Mouse (Mus musculus): ENCODE measurements around the gene Vmn2r73.
"Not testable (repeated sequence)": the region's sequence is repeated elsewhere in the genome, so short reads cannot be mapped to it uniquely, and the experiment has no call there.

Vmn2r73 gene

DNA sequence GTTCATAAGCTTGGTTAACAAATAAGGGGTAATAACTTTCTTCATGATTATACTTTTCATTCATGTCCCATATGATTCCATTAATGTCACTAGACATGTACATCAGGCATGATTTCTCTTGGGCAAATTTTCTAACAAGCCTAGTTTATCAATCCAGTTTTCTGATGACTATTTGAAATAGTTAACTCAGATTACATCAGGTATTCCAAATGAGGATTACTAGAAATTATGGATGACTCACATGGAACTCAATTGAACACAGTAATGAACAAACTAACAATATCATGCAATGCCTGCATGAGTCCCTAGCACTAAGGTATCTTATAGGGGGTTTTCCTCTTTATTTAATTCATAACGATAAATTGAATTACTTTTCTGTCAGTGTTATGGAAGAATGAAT lies at the start of gene Vmn2r73:
Gene Vmn2r73, minus strand, starts transcription at position 101 of the 400 bp plus-strand sequence.
- no peak for DNase-seq

DNA sequence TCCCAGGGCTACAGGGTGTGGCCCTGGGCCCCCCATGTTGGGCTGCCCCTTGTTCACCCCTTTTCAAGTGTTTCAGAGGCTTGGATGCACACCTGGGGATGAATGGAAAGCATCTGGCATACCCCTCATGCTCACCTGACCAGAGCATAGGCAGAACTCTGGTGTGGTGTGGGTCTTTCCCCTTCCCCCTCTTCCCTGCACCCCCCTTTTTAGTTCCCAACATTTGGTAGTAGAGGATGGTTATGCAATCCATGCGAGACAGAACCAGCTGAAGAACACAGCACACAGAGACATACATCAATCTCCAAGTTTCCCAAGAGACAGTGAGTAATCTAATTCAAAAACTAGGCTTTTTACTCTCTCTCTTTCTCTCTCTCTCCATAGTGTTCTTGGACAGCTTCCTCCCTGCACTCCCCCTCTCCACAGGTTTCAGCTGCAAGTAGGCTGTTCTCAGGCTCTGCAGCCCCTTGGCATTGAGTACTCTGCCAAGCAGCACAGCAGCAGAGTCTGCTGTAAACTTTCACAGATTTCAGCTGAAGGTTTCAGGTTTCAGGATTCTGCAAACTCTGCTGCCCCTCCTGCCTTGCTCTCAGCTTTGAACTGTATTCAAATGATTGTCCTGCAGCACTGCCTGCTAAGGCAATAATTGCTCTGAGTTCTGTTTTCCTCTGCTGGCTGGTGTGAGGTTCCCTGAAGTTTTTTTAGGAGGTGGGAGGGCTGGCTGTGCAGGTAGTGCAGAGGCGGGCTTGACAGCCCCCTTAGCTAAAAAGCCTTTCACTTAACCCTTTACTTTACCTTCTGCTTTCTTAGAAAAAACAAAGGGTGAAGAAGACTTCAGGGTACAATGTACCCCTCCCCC lies 35.7 kb downstream of the Vmn2r73 start:
- no peak for DNase-seq

DNA sequence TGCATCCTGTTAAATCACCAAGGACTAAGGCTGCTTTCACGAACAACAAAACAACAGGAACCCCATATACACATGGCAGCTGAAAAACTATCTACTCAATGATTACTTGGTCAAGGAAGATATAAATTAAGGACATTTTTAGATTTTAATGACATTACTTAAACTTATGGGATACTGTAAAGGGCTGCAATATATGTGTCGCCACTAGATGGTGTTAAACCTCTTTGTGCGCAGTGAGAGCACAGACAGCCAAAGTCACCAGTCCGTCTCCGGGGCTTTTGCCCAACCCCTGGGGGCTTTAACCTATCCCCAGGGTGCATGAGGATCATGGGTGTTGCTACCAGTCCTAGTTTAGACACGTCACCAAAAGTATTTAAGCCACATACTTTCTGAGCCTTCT lies 58.0 kb downstream of the Vmn2r73 start:
- not testable (repeated sequence) for DNase-seq

All from right cerebral cortex, postnatal 25 days (tissue).